Mouse (Mus musculus) embryonic facial prominence, embryonic 14.5 days (tissue): ENCODE data around the gene Atg16l1. TPM values are rescaled to one million over a fixed set of nuclear protein-coding genes. Genes with fewer than 3 reads are reported as not detected.

Experiments
- ATAC-seq: fragments of 200-750 bp; cut with Nextera tagmentation; 2 replicates; pipeline ENCODE4 v1.8.0; 2017; ENCODE audit warnings: low read depth, moderate number of reproducible peaks, moderate TSS enrichment
- DNase-seq: peaks from one replicate; pipeline ENCODE4 v3.0.0-alpha.2; 2015; ENCODE audit warnings: low spot score
- H3K27ac ChIP-seq: fragments of 300-500 bp; sonication (generic); replicated peaks from 2 replicates; pipeline ENCODE4 v1.5.1; 2014; ENCODE audit warnings: low read depth, mild to moderate bottlenecking, low read length, moderate library complexity
- H3K27me3 ChIP-seq: fragments of 300-500 bp; sonication (generic); replicated peaks from 2 replicates; pipeline ENCODE4 v1.6.1; 2014; ENCODE audit warnings: low read length; ENCODE audit not compliant: control insufficient read depth, insufficient read depth
- H3K36me3 ChIP-seq: fragments of 300-500 bp; sonication (generic); 2 replicates; pipeline ENCODE4 v1.6.1; 2014; ENCODE audit warnings: low read length, mixed read lengths; ENCODE audit not compliant: control insufficient read depth, insufficient read depth
- H3K4me1 ChIP-seq: fragments of 300-500 bp; sonication (generic); 2 replicates; pipeline ENCODE4 v1.6.1; 2014; ENCODE audit warnings: antibody characterized with exemption, low read length; ENCODE audit not compliant: control insufficient read depth, insufficient read depth
- H3K4me2 ChIP-seq: fragments of 300-500 bp; sonication (generic); 2 replicates; pipeline ENCODE4 v1.6.1; 2014; ENCODE audit warnings: low read depth, mild to moderate bottlenecking, low read length, moderate library complexity, mixed read lengths
- H3K4me3 ChIP-seq: fragments of 300-500 bp; sonication (generic); 2 replicates; pipeline ENCODE4 v1.5.1; 2014; ENCODE audit warnings: low read depth, mild to moderate bottlenecking, low read length
- H3K9ac ChIP-seq: fragments of 300-500 bp; sonication (generic); 2 replicates; pipeline ENCODE4 v1.6.1; 2014; ENCODE audit warnings: low read depth, mild to moderate bottlenecking, low read length, moderate library complexity, mixed read lengths
- H3K9me3 ChIP-seq: fragments of 300-500 bp; sonication (generic); 2 replicates; pipeline ENCODE4 v1.6.1; 2016; ENCODE audit warnings: low read length; ENCODE audit not compliant: control insufficient read depth
- WGBS: fragments of 180-500 bp; shearing (Covaris S2); extraction: QIAGEN DNeasy Blood & Tissue Kit; methylation state at CpG from one replicate; pipeline ENCODE4 v1.1.7; 2014; 5-methylcytosine and 5-hydroxymethylcytosine counted together
- polyA plus RNA-seq: library from polyadenylated mRNA; unstranded; fragments of >200 nt; fragmentation: Nextera tagmentation; extraction: Ambion mirVana; gene quantifications from 2 replicates; pipeline ENCODE4 v1.2.1, GENCODE M21; 2014

The Atg16l1 gene
- polyA plus RNA-seq, 1 experiment from 2014 or later: 27.9 TPM

- no peak for ATAC-seq
- Histone ChIP-seq H3K9me3 (no peaks in the 10 kb centered on the region), H3K36me3 (no peaks in the 10 kb centered on the region), H3K4me1 (no peaks in the 10 kb centered on the region), H3K27me3 (no peaks in the 10 kb centered on the region), H3K4me3 (no peak overlapping the region), H3K4me2 (no peak overlapping the region), H3K27ac (no peak overlapping the region), H3K9ac (no peak overlapping the region)
- 74% methylated on average over 4 of the region's 4 CpGs for WGBS
- no peak for DNase-seq
These were observed 32.3 kb upstream of the Atg16l1 start for GRCm38 (mm10) chr1:87723351-87723750.

GRCm38 (mm10) chr1:87729070-87729469, 26.6 kb upstream of the Atg16l1 start:
- H3K36me3 ChIP-seq: no peaks in the 10 kb centered on the region
- no peak overlapping the region for H3K9ac ChIP-seq
- DNase-seq (no peak), ATAC-seq (no peak)
- no peak overlapping the region for H3K4me3 ChIP-seq
- H3K9me3 ChIP-seq: no peaks in the 10 kb centered on the region
- H3K27me3 ChIP-seq: no peaks in the 10 kb centered on the region
- WGBS: 80% methylated on average over 2 of the region's 2 CpGs
- H3K4me2 ChIP-seq: no peak overlapping the region
- H3K27ac ChIP-seq: no peak overlapping the region
- H3K4me1 ChIP-seq: no peaks in the 10 kb centered on the region

DNA sequence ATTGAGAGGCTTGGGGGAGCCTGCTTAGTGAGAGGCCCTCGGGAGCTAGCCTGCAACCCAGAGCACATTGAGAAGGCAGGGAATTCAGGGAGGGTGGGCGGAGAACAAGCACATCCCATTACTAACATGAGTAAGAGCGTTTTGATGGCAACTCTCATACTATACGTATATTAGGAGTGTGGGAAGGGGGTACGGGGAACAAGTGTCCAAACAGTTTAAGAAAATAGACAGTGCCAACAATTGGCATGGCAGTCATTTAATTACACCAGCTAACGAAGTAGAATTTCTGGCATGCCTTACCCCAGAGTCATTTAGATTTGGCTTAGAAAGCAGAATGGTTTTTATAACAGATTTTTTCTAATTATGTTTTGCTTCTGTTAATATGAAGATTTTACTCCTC, 25.8 kb upstream of the Atg16l1 start:
- no peaks in the 10 kb centered on the region for H3K27me3 ChIP-seq
- DNase-seq: no peak
- no peaks in the 10 kb centered on the region for H3K36me3 ChIP-seq
- no peak for ATAC-seq
- no peak overlapping the region for H3K9ac ChIP-seq
- H3K4me1 ChIP-seq: no peaks in the 10 kb centered on the region
- no peak overlapping the region for H3K27ac ChIP-seq
- H3K4me3 ChIP-seq: no peak overlapping the region
- no peak overlapping the region for H3K4me2 ChIP-seq
- no peaks in the 10 kb centered on the region for H3K9me3 ChIP-seq
- WGBS: 75% methylated on average over 6 of the region's 6 CpGs

DNA sequence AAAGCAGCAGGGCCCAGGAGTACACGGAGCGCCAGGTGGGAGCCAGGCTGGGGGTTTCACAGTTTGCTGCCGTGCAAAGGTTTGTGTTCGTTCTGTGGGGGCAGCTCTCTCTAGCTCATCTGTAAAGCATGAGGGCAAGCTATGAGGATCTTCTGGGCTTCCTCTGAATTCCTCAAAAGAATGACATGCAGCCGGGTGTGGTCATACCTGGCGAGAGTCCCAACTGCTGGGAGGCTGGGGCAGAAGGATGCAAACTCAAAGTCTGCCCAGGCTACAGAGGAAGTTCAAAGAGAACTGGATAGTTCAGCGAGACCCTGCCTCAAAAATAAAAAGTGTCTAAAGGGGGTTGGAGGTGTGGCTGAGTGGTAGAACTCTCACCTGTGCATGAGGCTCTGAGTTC, 25.4 kb upstream of the Atg16l1 start:
- H3K4me2 ChIP-seq: no peak overlapping the region
- no peaks in the 10 kb centered on the region for H3K9me3 ChIP-seq
- ATAC-seq (no peak), DNase-seq (no peak)
- H3K27me3 ChIP-seq: no peaks in the 10 kb centered on the region
- no peaks in the 10 kb centered on the region for H3K4me1 ChIP-seq
- H3K4me3 ChIP-seq: no peak overlapping the region
- H3K36me3 ChIP-seq: no peaks in the 10 kb centered on the region
- H3K27ac ChIP-seq: no peak overlapping the region
- 84% methylated on average over 7 of the region's 7 CpGs for WGBS
- H3K9ac ChIP-seq: no peak overlapping the region

- no peak for DNase-seq
- no peak overlapping the region for H3K27ac ChIP-seq
- H3K4me2 ChIP-seq: no peak overlapping the region
- H3K36me3 ChIP-seq: no peaks in the 10 kb centered on the region
- no peak for ATAC-seq
- H3K4me1 ChIP-seq: no peaks in the 10 kb centered on the region
- no peak overlapping the region for H3K4me3 ChIP-seq
- H3K27me3 ChIP-seq: no peaks in the 10 kb centered on the region
- no peak overlapping the region for H3K9ac ChIP-seq
- WGBS: 83% methylated on average over 5 of the region's 5 CpGs
- no peaks in the 10 kb centered on the region for H3K9me3 ChIP-seq
These were observed 22.5 kb upstream of the Atg16l1 start for GRCm38 (mm10) chr1:87733212-87733611.

DNA sequence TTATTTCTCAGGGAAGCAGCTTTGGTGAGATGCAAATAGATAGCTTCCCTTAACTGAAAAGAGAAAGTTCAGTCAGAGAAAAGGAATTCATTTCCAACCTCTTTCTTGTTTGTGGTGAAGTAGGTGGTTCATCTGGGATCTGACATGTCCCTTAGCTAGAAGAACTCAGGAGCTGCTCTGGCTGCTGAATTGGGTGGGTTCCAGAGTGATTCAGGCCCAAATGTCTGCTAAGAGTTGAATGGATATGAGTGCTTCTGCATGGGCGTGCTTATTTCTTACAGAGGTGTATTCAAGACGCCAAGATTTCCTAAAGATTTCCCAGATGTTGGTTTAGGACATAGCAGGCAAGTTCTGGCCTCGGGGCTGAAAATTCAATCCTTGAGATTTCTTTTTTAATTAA, 21.5 kb upstream of the Atg16l1 start:
- H3K4me1 ChIP-seq: no peaks in the 10 kb centered on the region
- H3K4me3 ChIP-seq: no peak overlapping the region
- no peak overlapping the region for H3K9ac ChIP-seq
- H3K27me3 ChIP-seq: no peaks in the 10 kb centered on the region
- ATAC-seq: no peak
- no peaks in the 10 kb centered on the region for H3K9me3 ChIP-seq
- 77% methylated on average over 3 of the region's 3 CpGs for WGBS
- no peaks in the 10 kb centered on the region for H3K36me3 ChIP-seq
- H3K4me2 ChIP-seq: no peak overlapping the region
- no peak for DNase-seq
- no peak overlapping the region for H3K27ac ChIP-seq

- no peaks in the 10 kb centered on the region for H3K9me3 ChIP-seq
- DNase-seq: no peak
- H3K36me3 ChIP-seq: no peaks in the 10 kb centered on the region
- H3K4me3 ChIP-seq: no peak overlapping the region
- 73% methylated on average over 6 of the region's 6 CpGs for WGBS
- no peak overlapping the region for H3K4me2 ChIP-seq
- no peak overlapping the region for H3K27ac ChIP-seq
- no peaks in the 10 kb centered on the region for H3K27me3 ChIP-seq
- H3K4me1 ChIP-seq: no peaks in the 10 kb centered on the region
- no peak for ATAC-seq
- H3K9ac ChIP-seq: no peak overlapping the region
These were observed 14.9 kb upstream of the Atg16l1 start for GRCm38 (mm10) chr1:87740584-87741290.

- Histone ChIP-seq H3K4me3 (no peak overlapping the region), H3K27me3 (no peaks in the 10 kb centered on the region), H3K9me3 (no peaks in the 10 kb centered on the region), H3K4me2 (no peak overlapping the region), H3K4me1 (no peaks in the 10 kb centered on the region), H3K27ac (no peak overlapping the region), H3K9ac (no peak overlapping the region), H3K36me3 (no peaks in the 10 kb centered on the region)
- DNase-seq: no peak
- no peak for ATAC-seq
These were observed 6.2 kb upstream of the Atg16l1 start for GRCm38 (mm10) chr1:87749360-87749973.

DNA sequence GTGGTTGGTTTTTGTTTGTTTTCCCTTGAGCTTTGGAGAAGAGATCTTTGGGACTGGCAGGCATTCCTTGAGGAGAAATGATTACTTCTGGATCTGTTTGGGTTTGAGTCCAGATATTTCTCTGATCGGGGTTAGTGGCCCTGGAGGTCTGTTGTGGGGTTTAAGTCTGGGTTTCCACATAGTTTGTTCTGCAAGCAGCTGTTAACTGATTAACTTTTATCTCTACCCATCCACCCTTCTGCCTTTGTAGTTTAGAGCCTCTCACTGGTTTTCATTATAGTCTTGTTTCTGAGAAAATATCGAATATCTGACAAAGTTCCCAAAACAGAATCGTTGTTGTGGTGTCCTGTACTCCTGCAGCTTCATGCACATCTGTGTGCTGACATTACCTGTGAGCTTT, 8.2 kb downstream of the Atg16l1 start:
- WGBS: 83% methylated on average over 3 of the region's 3 CpGs
- no peaks in the 10 kb centered on the region for H3K4me1 ChIP-seq
- no peak overlapping the region for H3K4me3 ChIP-seq
- no peaks in the 10 kb centered on the region for H3K9me3 ChIP-seq
- no peaks in the 10 kb centered on the region for H3K27me3 ChIP-seq
- no peak overlapping the region for H3K9ac ChIP-seq
- no peak for DNase-seq
- H3K27ac ChIP-seq: no peak overlapping the region
- H3K36me3 ChIP-seq: peaks cover 92% of the 10 kb centered on the region
- no peak for ATAC-seq
- no peak overlapping the region for H3K4me2 ChIP-seq
